Mouse (Mus musculus) midbrain, postnatal 0 days (tissue): ENCODE results near the gene Pcnp. TPM values are rescaled to one million over a fixed set of nuclear protein-coding genes. Genes with fewer than 3 reads are reported as not detected.
A peak's percentile ranks its signal among the peaks of the same experiment; 100 is the strongest.

Experiments
- ATAC-seq: fragments of 200-750 bp; cut with Nextera tagmentation; 2 replicates; pipeline ENCODE4 v1.8.0; 2017; ENCODE audit warnings: moderate number of reproducible peaks, mild to moderate bottlenecking, moderate TSS enrichment, moderate library complexity; ENCODE audit not compliant: low FRiP score
- DNase-seq: peaks from one replicate; pipeline ENCODE4 v3.0.0-alpha.2; 2015; ENCODE audit warnings: low spot score
- H3K27ac ChIP-seq: fragments of 300-500 bp; sonication (generic); 2 replicates; pipeline ENCODE4 v1.5.1; 2014; ENCODE audit warnings: low read depth, mild to moderate bottlenecking, low read length, mixed read lengths
- H3K27me3 ChIP-seq: fragments of 300-500 bp; sonication (generic); 2 replicates; pipeline ENCODE4 v1.6.1; 2014; ENCODE audit warnings: low read length, control low read depth, mixed read lengths; ENCODE audit not compliant: insufficient read depth
- H3K36me3 ChIP-seq: fragments of 300-500 bp; sonication (generic); 2 replicates; pipeline ENCODE4 v1.6.1; 2014; ENCODE audit warnings: low read length, control low read depth, mixed read lengths; ENCODE audit not compliant: insufficient read depth
- H3K4me1 ChIP-seq: fragments of 300-500 bp; sonication (generic); 2 replicates; pipeline ENCODE4 v1.6.1; 2014; ENCODE audit warnings: mild to moderate bottlenecking, control low read depth, antibody characterized with exemption, low read length, mixed read lengths; ENCODE audit not compliant: insufficient read depth
- H3K4me2 ChIP-seq: fragments of 300-500 bp; sonication (generic); 2 replicates; pipeline ENCODE4 v1.6.1; 2014; ENCODE audit warnings: low read depth, mild to moderate bottlenecking, low read length, mixed read lengths; ENCODE audit not compliant: poor library complexity, severe bottlenecking
- H3K4me3 ChIP-seq: fragments of 300-500 bp; sonication (generic); 2 replicates; pipeline ENCODE4 v1.5.1; 2014; ENCODE audit warnings: low read depth, mild to moderate bottlenecking, low read length, moderate library complexity
- H3K9ac ChIP-seq: fragments of 300-500 bp; sonication (generic); replicated peaks from 2 replicates; pipeline ENCODE4 v1.6.1; 2014; ENCODE audit warnings: mild to moderate bottlenecking, low read length, moderate library complexity, mixed read lengths; ENCODE audit not compliant: poor library complexity, severe bottlenecking
- H3K9me3 ChIP-seq: fragments of 300-500 bp; sonication (generic); 2 replicates; pipeline ENCODE4 v1.6.1; 2016; ENCODE audit warnings: low read length, control low read depth
- CTCF ChIP-seq: IDR thresholded peaks from 2 replicates; pipeline ENCODE4 v1.5.1; 2016; ENCODE audit warnings: antibody characterized with exemption, mild to moderate bottlenecking
- WGBS: fragments of 180-500 bp; shearing (Covaris S2); extraction: QIAGEN DNeasy Blood & Tissue Kit; methylation state at CpG from one replicate; pipeline ENCODE4 v1.1.7; 2014; 5-methylcytosine and 5-hydroxymethylcytosine counted together
- polyA plus RNA-seq: library from polyadenylated mRNA; unstranded; fragments of >200 nt; fragmentation: Nextera tagmentation; extraction: Ambion mirVana; gene quantifications from 2 replicates; pipeline ENCODE4 v1.2.1, GENCODE M21; 2015
- total RNA-seq: library from RNA; depleted of rRNA; stranded (reverse); fragments of >200 nt; gene quantifications from 2 replicates; pipeline ENCODE4 v1.2.3, GENCODE M21; 2014

Pcnp gene
- total and polyA plus RNA-seq, 2 experiments from 2014 or later: 76.5 to 233 TPM

DNA sequence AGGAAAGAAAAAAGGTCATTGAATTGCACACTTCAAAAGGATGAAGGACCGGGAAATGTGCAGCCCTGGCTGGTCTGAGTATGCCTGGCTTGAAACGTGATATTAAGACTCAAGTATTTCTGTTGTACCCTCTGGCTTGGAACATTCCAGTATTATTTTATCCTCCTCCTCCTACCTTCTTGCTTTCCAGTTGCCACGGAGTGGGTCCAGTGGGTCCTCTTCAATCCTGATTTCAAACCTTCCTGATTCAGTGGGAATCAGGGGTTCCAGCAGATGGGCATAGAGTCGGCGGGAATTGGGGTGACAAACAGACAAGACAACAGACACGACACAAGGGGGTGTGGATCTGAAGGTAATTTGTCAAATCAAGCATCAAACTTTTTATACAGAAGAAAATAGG lies 43.0 kb upstream of the Pcnp start:
- Histone ChIP-seq H3K27ac (no peak overlapping the region), H3K9me3 (no peaks in the 10 kb centered on the region), H3K4me3 (no peak overlapping the region), H3K4me2 (no peak overlapping the region), H3K4me1 (peaks cover 5% of the 10 kb centered on the region; the same call in 1 of the 2 replicates), H3K9ac (no peak overlapping the region), H3K36me3 (no peaks in the 10 kb centered on the region), H3K27me3 (no peaks in the 10 kb centered on the region)
- ATAC-seq (no peak), DNase-seq (no peak)
- TF ChIP-seq CTCF: no peak
- 74% methylated on average over 6 of the region's 6 CpGs for WGBS

DNA sequence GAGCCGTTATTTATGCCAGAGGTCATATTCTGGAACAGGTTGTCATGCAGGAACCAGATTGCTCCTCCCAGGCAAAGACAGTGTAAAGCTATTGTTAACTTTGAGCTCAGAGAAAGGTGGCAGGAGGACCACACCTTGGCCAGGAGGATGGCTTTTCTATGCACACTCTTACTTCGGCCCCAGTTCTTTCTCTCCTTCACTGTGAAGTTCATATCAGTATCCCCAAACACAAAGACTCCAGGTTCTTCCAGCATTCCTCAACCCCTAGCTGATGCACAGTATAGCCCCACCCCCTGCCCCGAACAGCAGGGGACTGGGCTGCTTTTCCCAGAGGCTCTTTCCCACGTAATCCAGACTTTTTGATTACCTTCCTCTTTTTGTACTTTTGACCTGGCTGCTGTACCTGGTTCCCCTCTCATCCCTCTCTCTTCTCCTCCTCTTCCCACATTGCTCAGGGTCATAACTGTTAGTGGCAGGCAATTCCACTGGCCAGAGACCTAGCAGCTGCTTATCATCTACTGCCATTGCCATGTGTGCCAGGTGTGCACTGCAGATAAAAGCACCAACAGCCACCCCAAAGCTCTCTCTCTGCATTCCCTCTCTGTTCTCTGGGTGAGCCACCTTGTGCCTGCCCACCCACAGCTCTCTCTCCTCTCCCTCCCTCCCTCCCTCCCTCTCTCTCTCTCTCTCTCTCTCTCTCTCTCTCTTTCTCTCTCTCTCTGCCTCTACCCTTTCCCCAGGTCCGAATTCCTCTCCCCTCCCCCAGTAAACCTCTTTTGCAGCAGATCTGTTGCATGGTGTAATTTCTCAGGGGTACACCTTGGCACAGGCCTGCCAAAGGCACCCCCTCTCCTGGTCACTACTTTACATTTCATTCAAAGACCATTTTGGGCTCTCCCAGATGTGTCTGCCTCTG lies 42.0 kb upstream of the Pcnp start:
- Histone ChIP-seq H3K4me2 (no peak overlapping the region), H3K27me3 (no peaks in the 10 kb centered on the region), H3K4me3 (no peak overlapping the region), H3K27ac (no peak overlapping the region), H3K36me3 (no peaks in the 10 kb centered on the region), H3K4me1 (peaks cover 3% of the 10 kb centered on the region; the same call in 1 of the 2 replicates), H3K9me3 (no peaks in the 10 kb centered on the region), H3K9ac (no peak overlapping the region)
- no peak for TF ChIP-seq CTCF
- ATAC-seq: no peak
- no peak for DNase-seq
- 44% methylated on average over 5 of the region's 5 CpGs for WGBS

DNA sequence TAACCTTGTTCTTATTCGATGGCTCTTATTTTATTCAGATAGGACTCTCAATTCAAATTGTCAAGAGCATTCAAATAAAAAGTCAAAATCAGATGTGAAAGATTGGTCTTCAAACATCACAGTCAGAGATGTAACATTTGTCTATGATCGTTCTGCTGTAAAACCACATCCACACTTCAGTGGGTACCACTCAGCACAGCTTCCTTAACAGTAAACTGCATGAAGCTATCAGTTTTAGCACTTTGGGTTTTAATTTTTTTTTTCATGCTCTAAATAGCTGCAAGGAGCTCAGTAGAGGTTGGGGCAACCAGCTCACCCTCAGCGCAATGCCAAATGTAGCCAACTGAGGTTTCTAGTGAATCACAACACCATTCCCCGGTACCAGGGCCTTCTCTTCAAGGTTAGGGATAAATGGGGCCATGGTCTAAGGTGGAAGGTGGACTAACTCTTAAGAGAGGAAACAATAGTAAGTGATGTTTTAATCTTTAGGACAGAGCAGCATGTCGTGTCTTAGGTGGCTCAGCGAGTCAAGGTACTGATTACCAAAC lies 39.1 kb upstream of the Pcnp start:
- H3K4me2 ChIP-seq: no peak overlapping the region
- no peak for ATAC-seq

DNA sequence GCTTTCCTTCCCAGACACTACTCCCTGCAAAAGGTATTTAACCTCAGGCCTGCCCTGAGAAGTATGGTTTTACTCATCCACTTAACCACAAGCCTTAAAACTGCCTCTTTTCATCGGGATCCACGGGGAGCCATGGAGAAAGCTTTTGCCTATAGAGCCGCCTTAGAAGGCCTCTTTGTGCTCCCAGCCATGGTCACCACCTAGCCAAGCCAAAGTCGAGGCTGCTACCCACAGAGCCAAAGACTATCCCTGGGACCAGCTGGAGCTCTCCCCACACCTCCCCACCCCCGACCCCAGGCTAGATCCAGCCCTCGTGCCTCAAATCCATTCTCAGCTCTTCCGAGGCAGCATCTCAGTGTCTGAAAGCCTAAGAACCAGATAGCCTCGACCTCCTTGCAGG lies 36.6 kb upstream of the Pcnp start:
- no peak for ATAC-seq
- TF ChIP-seq CTCF: no peak
- H3K4me3 ChIP-seq: no peak overlapping the region
- no peak overlapping the region for H3K9ac ChIP-seq
- no peak for DNase-seq
- H3K4me1 ChIP-seq: no peaks in the 10 kb centered on the region
- H3K9me3 ChIP-seq: no peaks in the 10 kb centered on the region
- 25% methylated on average over 8 of the region's 8 CpGs for WGBS
- no peaks in the 10 kb centered on the region for H3K36me3 ChIP-seq
- H3K4me2 ChIP-seq: no peak overlapping the region
- H3K27ac ChIP-seq: no peak overlapping the region
- H3K27me3 ChIP-seq: no peaks in the 10 kb centered on the region

More for the DNA sequence above, 39.1 kb upstream of the Pcnp start:
- H3K4me3 ChIP-seq: no peak overlapping the region
- no peaks in the 10 kb centered on the region for H3K4me1 ChIP-seq
- DNase-seq: no peak
- no peak overlapping the region for H3K9ac ChIP-seq
- no peak overlapping the region for H3K27ac ChIP-seq
- 90% methylated on average over 6 of the region's 6 CpGs for WGBS
- H3K36me3 ChIP-seq: no peaks in the 10 kb centered on the region
- no peak for TF ChIP-seq CTCF
- no peaks in the 10 kb centered on the region for H3K9me3 ChIP-seq
- no peaks in the 10 kb centered on the region for H3K27me3 ChIP-seq

DNA sequence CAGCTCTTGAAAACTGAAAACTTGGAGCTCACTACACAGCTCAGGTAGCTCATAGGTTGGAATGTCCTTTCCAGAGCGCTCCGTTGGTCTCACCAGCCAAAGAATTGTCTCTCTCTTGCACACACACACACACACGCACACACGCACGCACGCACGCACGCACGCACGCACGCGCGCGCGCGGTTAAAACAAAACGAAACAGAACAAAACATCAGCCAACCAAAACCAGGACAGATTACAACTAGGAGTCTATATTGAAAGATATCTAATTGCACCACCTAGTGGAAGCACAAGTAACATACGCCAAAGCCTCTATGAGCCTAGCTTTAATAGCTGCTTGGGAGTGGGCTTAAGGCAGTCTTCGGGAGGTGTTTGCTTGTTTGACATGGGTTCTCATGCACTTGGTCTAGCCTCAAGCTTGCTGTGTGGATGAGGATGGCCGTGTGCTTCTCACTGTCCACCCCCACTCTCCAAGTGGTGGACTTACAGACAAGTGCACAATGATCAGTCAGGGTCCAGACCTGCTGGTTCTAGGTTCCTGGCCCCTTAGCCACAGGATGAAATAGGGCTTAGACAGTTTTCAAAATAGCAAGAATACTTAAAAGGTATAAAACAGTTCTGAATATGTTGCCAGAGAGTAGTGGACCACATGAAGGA lies 34.9 kb upstream of the Pcnp start:
- WGBS: 2% methylated on average over 20 of the region's 20 CpGs
- peak overlapping the region; percentile 42; the same call in 1 of the 2 replicates for H3K9ac ChIP-seq

DNA sequence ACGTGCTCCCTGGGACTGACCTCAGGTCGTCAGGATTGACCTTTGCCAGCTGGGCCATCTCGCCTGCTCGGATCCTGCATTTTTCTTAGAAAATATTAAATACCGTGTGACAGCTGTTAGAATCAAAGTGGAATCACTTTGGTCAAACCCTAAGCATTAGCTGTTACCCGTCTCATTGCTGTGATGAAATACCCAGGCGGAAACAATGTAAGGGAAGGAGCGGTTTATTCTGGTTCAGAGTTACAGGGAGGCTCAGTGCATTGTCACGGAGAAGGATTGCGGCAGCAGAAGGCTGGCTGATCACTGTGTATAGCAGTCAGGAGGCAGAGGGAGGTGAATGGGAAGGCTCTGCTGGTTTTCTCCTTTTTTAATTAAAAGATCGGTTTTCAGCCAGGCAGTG lies 33.4 kb upstream of the Pcnp start:
- 43% methylated on average over 11 of the region's 11 CpGs for WGBS
- H3K9me3 ChIP-seq: no peaks in the 10 kb centered on the region
- no peak overlapping the region for H3K9ac ChIP-seq
- no peaks in the 10 kb centered on the region; the same call in 1 of the 2 replicates for H3K27me3 ChIP-seq
- H3K36me3 ChIP-seq: no peaks in the 10 kb centered on the region
- H3K27ac ChIP-seq: no peak overlapping the region
- DNase-seq (no peak), ATAC-seq (no peak)
- no peak overlapping the region for H3K4me2 ChIP-seq
- no peak for TF ChIP-seq CTCF
- H3K4me1 ChIP-seq: no peaks in the 10 kb centered on the region
- no peak overlapping the region for H3K4me3 ChIP-seq

More for the DNA sequence above, 34.9 kb upstream of the Pcnp start:
- H3K9me3 ChIP-seq: no peaks in the 10 kb centered on the region
- peak overlapping the region; percentile 25 for H3K4me3 ChIP-seq
- no peak overlapping the region for H3K27ac ChIP-seq
- peak; percentile 94 for ATAC-seq
- no peaks in the 10 kb centered on the region for H3K36me3 ChIP-seq
- peak; percentile 92 for DNase-seq
- peak overlapping the region; percentile 47 for H3K4me2 ChIP-seq
- no peaks in the 10 kb centered on the region for H3K4me1 ChIP-seq
- H3K27me3 ChIP-seq: no peaks in the 10 kb centered on the region; the same call in 1 of the 2 replicates
- TF ChIP-seq CTCF: peak; percentile 87
